Mouse (Mus musculus) intestine, embryonic 14.5 days (tissue): Measurements from ENCODE around the gene Nr2c2ap. TPM values are rescaled to one million over a fixed set of nuclear protein-coding genes. Genes with fewer than 3 reads are reported as not detected.

Source experiments
- ATAC-seq: fragments of 200-750 bp; cut with Nextera tagmentation; replicated peaks from 2 replicates; pipeline ENCODE4 v1.8.0; 2017; ENCODE audit warnings: low read depth, moderate number of reproducible peaks, moderate TSS enrichment, moderate library complexity; ENCODE audit not compliant: low FRiP score, low TSS enrichment
- DNase-seq: peaks from one replicate; pipeline ENCODE4 v3.0.0-alpha.2; 2018; ENCODE audit warnings: low spot score
- H3K27ac ChIP-seq: fragments of 300-500 bp; sonication (generic); 2 replicates; pipeline ENCODE4 v1.5.1; 2014; ENCODE audit warnings: low read depth, mild to moderate bottlenecking, control low read depth
- H3K27me3 ChIP-seq: fragments of 300-500 bp; sonication (generic); replicated peaks from 2 replicates; pipeline ENCODE4 v1.6.1; 2014; ENCODE audit warnings: low read length, control low read depth; ENCODE audit not compliant: control insufficient read depth, insufficient read depth
- H3K36me3 ChIP-seq: fragments of 300-500 bp; sonication (generic); 2 replicates; pipeline ENCODE4 v1.6.1; 2014; ENCODE audit warnings: low read length, control low read depth; ENCODE audit not compliant: control insufficient read depth, insufficient read depth
- H3K4me1 ChIP-seq: fragments of 300-500 bp; sonication (generic); replicated peaks from 2 replicates; pipeline ENCODE4 v1.6.1; 2014; ENCODE audit warnings: low read length, control low read depth, mixed read lengths; ENCODE audit not compliant: control insufficient read depth, insufficient read depth
- H3K4me2 ChIP-seq: fragments of 300-500 bp; sonication (generic); 2 replicates; pipeline ENCODE4 v1.6.1; 2014; ENCODE audit warnings: low read length
- H3K4me3 ChIP-seq: fragments of 300-500 bp; sonication (generic); 2 replicates; pipeline ENCODE4 v1.5.1; 2014; ENCODE audit warnings: low read depth, low read length, control low read depth, mixed read lengths
- H3K9ac ChIP-seq: fragments of 300-500 bp; sonication (generic); 2 replicates; pipeline ENCODE4 v1.6.1; 2014; ENCODE audit warnings: mild to moderate bottlenecking, low read length
- H3K9me3 ChIP-seq: fragments of 300-500 bp; sonication (generic); 2 replicates; pipeline ENCODE4 v1.6.1; 2016; ENCODE audit warnings: low read length, control low read depth; ENCODE audit not compliant: control insufficient read depth
- WGBS: fragments of 180-500 bp; shearing (Covaris S2); extraction: QIAGEN DNeasy Blood & Tissue Kit; methylation state at CpG from one replicate; pipeline ENCODE4 v1.1.7; 2014; 5-methylcytosine and 5-hydroxymethylcytosine counted together
- polyA plus RNA-seq: library from polyadenylated mRNA; unstranded; fragments of >200 nt; fragmentation: Nextera tagmentation; extraction: Ambion mirVana; gene quantifications from 2 replicates; pipeline ENCODE4 v1.2.1, GENCODE M21; 2014

The Nr2c2ap gene
- polyA plus RNA-seq, 1 experiment from 2014 or later: 29.5 TPM

DNA sequence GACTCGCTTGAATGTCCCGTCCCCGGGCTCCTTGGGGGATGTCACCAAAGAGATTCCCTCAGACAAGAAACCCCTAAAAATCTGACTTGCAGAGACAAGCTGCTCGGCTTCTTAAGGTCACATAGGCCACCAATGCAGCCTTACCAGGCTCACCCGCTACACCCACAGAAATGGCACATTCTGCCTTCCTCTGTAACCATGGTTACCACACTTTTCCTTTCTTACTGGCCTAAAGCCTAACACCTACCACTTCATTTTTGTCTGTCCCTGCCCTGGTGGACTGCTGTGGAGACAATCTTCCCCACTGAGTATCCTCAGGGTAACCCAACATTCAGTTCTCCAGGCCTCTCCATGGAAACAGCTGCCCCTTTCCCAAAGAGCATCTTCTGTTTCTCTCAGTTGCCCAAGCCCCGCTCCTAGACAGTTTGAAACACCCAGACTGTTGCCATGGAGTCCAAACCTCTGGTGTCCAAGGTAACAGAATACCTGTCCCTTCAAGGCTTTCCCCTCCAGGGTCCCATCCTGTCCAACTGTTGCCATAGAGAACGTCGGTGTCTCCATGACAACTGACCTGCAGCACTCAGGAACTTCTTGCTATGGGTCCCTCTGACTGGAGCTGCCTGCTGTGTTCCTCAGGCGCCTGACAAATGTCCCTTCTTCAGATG, 41.7 kb upstream of the Nr2c2ap start:
- no peaks in the 10 kb centered on the region for H3K36me3 ChIP-seq
- DNase-seq: no peak
- H3K4me1 ChIP-seq: 0 out of 2 replicates have a peak, but pooled peaks cover 2% of the 10 kb centered on the region
- no peak overlapping the region for H3K4me3 ChIP-seq
- WGBS: 71% methylated on average over 9 of the region's 9 CpGs
- H3K27me3 ChIP-seq: peaks cover 75% of the 10 kb centered on the region
- ATAC-seq: no peak
- H3K9ac ChIP-seq: no peak overlapping the region
- H3K9me3 ChIP-seq: no peaks in the 10 kb centered on the region
- H3K27ac ChIP-seq: no peak overlapping the region
- H3K4me2 ChIP-seq: no peak overlapping the region

DNA sequence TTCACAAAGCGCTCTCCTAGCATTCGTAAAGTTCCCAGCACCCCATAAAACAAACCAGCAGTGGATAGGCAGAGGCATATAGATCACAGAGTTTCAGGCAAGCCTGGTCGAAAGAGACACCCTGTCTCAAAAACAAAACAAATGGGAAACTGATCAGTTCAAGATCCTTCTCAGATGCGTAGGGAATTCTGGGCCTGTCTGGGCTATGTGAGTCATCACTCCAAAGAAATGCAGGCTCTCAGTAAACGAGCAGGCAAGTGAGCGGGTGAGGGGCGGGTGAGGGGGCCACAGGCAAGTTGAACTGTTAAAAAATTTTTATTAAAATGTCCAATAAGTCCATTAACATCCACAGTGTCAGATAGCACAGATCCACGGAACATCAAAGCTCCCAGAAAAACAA, 38.3 kb upstream of the Nr2c2ap start:
- Histone ChIP-seq H3K27me3 (peaks cover 41% of the 10 kb centered on the region), H3K4me2 (no peak overlapping the region), H3K4me1 (0 out of 2 replicates have a peak, but pooled peaks cover 2% of the 10 kb centered on the region), H3K9me3 (no peaks in the 10 kb centered on the region), H3K36me3 (no peaks in the 10 kb centered on the region), H3K9ac (no peak overlapping the region), H3K27ac (no peak overlapping the region), H3K4me3 (no peak overlapping the region)
- ATAC-seq (no peak), DNase-seq (no peak)
- WGBS: 44% methylated on average over 8 of the region's 8 CpGs

DNA sequence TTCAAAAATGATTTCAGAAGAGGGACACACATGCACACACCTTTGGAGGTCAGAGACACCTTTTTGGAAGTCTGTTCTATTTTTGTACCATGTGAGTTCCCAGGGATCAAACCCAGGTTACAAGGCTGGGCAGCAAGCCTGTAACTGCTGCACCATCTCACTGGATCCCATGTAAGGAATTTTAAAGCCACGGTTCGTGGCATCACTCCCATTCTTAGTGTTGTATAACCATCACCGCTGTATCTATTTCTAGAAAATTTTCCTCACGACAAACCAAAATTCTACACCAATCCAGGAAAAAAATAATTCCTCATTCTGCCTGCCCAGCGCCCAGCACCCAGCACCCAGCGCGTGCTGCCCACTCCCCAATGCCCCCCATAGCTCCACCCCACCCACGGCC, 31.9 kb upstream of the Nr2c2ap start:
- Histone ChIP-seq H3K4me1 (no peaks in the 10 kb centered on the region), H3K27me3 (no peaks in the 10 kb centered on the region), H3K9me3 (no peaks in the 10 kb centered on the region), H3K36me3 (no peaks in the 10 kb centered on the region), H3K9ac (no peak overlapping the region), H3K4me2 (no peak overlapping the region), H3K27ac (no peak overlapping the region), H3K4me3 (no peak overlapping the region)
- DNase-seq (no peak), ATAC-seq (no peak)
- 72% methylated on average over 8 of the region's 8 CpGs for WGBS

DNA sequence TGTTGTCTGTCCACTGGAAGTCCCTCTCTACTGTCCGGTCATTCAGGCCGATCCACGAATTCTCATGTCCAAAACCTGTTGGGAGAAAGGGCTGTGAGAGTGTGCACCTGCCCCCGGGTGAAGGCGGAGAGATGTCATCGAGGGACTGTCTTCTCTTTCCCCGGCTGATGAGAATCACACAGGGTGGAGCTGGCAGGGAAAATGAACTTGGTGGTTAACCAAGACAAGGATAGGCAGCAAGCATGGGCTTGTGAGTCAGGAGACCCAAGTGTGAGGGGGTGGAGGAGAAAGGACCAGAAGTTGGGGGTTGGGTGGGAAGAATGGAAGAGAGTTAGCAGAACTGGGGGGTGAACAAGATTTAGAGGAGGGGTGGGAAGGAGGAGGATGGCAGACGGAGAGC, 30.9 kb upstream of the Nr2c2ap start:
- Histone ChIP-seq H3K9me3 (no peaks in the 10 kb centered on the region), H3K36me3 (no peaks in the 10 kb centered on the region), H3K4me1 (no peaks in the 10 kb centered on the region), H3K27ac (no peak overlapping the region), H3K4me2 (no peak overlapping the region), H3K27me3 (no peaks in the 10 kb centered on the region), H3K4me3 (no peak overlapping the region), H3K9ac (no peak overlapping the region)
- no peak for DNase-seq
- no peak for ATAC-seq
- WGBS: 86% methylated on average over 8 of the region's 8 CpGs

DNA sequence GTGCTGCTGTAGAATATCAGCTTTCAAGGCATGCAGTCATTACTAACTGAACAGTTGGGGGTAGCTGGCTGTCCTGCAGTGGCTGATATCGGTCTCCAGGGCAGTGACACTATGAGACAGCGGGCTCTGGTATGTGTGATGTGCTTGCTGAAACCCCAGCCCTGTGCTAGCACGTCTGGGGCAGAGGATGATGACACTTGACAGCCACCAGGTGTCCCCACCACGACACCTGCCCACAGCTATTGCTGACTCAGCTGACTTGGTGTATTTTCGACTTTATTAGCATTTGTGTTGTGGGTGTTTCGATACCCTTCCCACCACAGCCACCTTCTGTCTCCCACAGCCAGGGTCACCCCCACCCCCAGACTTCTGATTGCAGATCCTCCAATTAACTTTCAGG, 26.6 kb upstream of the Nr2c2ap start:
- 12% methylated on average over 6 of the region's 6 CpGs for WGBS
- peak; percentile 63; the same call in 1 of the 2 replicates for ATAC-seq
- Histone ChIP-seq H3K27me3 (no peaks in the 10 kb centered on the region; the same call in 1 of the 2 replicates), H3K4me2 (no peak overlapping the region), H3K9me3 (no peaks in the 10 kb centered on the region), H3K4me3 (no peak overlapping the region), H3K4me1 (no peaks in the 10 kb centered on the region), H3K36me3 (no peaks in the 10 kb centered on the region), H3K9ac (no peak overlapping the region), H3K27ac (no peak overlapping the region)
- DNase-seq: no peak

DNA sequence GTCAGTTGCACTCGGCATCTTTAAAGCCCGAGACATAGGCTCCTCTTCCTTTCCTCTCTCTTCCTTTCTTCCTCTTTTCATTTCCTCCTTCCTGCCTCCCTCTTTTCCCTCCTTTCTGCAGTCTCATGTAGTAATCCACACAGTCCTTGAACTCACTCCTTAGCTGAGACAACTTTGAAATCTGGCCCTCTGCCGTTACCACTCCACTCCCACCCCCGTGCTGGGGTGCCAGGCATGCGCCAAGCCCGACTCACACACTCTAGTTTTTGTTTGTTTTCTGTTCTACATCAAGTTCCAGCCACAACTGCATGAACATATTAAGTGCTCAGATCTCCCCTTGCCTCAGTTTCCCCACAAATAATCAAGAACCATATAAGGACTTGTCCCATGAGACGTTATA, 26.2 kb upstream of the Nr2c2ap start:
- no peak overlapping the region for H3K27ac ChIP-seq
- no peaks in the 10 kb centered on the region for H3K4me1 ChIP-seq
- DNase-seq (no peak), ATAC-seq (no peak)
- H3K36me3 ChIP-seq: no peaks in the 10 kb centered on the region
- no peaks in the 10 kb centered on the region for H3K9me3 ChIP-seq
- no peak overlapping the region for H3K4me3 ChIP-seq
- 77% methylated on average over 7 of the region's 7 CpGs for WGBS
- H3K4me2 ChIP-seq: no peak overlapping the region
- H3K9ac ChIP-seq: no peak overlapping the region
- H3K27me3 ChIP-seq: peaks cover 2% of the 10 kb centered on the region

DNA sequence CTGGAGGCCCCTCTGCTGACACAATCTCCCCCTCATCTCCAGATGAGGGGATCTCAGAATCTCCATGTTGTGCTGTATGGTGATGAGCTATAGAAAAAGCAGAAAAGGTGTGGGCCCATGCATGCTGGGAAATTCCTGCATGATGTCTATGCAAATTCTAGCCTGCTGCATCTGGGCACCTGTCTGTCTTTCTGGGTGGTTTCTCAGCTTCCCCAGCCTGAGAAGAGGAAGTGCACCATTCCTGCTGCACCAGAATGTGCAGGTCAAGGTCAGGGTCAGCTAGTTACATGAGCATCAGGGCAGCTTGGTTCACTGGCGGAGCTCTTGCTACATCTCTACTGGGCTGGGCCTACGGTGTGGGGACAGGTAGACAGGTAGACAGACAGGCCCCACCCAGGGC, 20.7 kb upstream of the Nr2c2ap start:
- H3K4me2 ChIP-seq: no peak overlapping the region
- H3K9me3 ChIP-seq: no peaks in the 10 kb centered on the region
- no peak for ATAC-seq
- no peak overlapping the region for H3K27ac ChIP-seq
- H3K27me3 ChIP-seq: peaks cover 55% of the 10 kb centered on the region
- H3K4me3 ChIP-seq: no peak overlapping the region
- no peaks in the 10 kb centered on the region for H3K36me3 ChIP-seq
- no peaks in the 10 kb centered on the region for H3K4me1 ChIP-seq
- 82% methylated on average over 2 of the region's 2 CpGs for WGBS
- no peak for DNase-seq
- H3K9ac ChIP-seq: no peak overlapping the region

DNA sequence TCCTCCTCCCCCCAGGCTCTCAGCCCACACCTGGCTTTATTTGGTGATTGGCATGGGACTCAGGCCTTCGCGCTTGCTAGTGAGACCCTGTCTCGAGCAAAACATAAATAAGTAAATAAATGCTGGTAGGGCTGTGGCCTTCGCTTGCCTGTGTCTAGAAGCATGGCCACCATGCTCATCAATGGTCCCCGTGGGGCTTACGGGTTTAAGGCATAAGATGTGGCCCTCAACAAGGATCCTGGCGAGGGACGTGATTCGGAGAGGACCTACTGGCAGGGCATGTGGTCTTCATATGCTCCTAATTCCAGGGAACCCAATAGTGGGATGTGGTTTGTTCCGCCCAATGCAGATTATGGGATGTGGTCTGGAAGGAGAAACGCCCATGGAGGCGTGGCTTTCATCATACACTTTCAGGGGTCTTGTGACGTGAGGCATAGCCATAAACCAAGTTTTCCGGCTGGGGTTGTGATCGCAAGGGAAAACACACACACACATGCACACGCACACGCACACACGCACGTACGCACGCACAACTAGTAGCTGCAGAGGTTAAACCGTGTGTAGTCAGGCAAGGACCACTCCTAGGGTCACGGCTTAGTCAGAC, 19.8 kb upstream of the Nr2c2ap start:
- no peaks in the 10 kb centered on the region for H3K36me3 ChIP-seq
- 45% methylated on average over 23 of the region's 23 CpGs for WGBS
- no peak overlapping the region for H3K4me3 ChIP-seq
- peaks cover 61% of the 10 kb centered on the region for H3K27me3 ChIP-seq
- no peaks in the 10 kb centered on the region for H3K9me3 ChIP-seq
- DNase-seq (no peak), ATAC-seq (no peak)
- H3K4me1 ChIP-seq: no peaks in the 10 kb centered on the region
- no peak overlapping the region for H3K9ac ChIP-seq
- no peak overlapping the region for H3K4me2 ChIP-seq
- no peak overlapping the region for H3K27ac ChIP-seq
